Mouse (Mus musculus): ENCODE measurements at regions not wholly inside any gene's neighbourhood (a gene's known extent, or its start where the extent isn't known, plus 50 kb on each side); places are given as distances from the start of the nearest gene placed in this dataset.

DNA sequence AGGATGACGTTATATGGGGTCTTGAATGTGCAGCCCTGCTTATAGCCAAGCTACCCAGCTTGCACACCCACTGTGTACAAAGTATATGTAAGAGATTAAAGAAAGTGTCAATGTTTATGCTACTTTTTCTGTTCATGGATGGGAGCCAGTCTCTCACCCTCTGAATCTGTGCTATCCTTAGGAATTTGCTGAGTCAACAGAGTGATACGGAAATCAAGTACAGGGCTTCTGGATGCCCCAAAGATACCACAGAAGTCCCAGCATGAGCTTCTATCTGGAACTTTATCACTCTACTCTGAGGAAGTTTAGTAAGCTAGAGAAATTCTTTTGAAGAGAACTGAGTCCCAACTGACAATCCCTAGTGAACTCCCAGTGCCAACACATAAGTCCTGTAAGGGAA lies 195.9 kb downstream of the Gm826 start:
- TF ChIP-seq CTCF (IDR thresholded peaks at IDR 0.05) (no peak), EP300 (IDR thresholded peaks at IDR 0.05; ENCODE audit: insufficient read depth, low read depth, low read length) (no peak)

Measured in heart, adult 2 months (tissue).